Mouse (Mus musculus): ENCODE measurements around the gene Vmn1r127.
"Not testable (repeated sequence)": the region's sequence is repeated elsewhere in the genome, so short reads cannot be mapped to it uniquely, and the experiment has no call there.

GRCm38 (mm10) chr7:21271879-21272278 is 47.8 kb downstream of the Vmn1r127 start, which contains the start of gene Vmn1r125:
- TF ChIP-seq POLR2A (IDR thresholded peaks at IDR 0.05; ENCODE audit: insufficient read depth, low read depth, low read length); CTCF (IDR thresholded peaks at IDR 0.05): not testable (repeated sequence)
